Mouse (Mus musculus) C2C12 (cell line): ENCODE measurements around the gene Hs6st3.

Experiments
- CEBPB ChIP-seq: IDR thresholded peaks from one replicate; pipeline ENCODE4 v1.6.1; 2011; ENCODE audit warnings: low read depth, mild to moderate bottlenecking, control low read depth, moderate library complexity
- CTCF ChIP-seq: IDR thresholded peaks from one replicate; pipeline ENCODE4 v1.5.1; 2011; ENCODE audit not compliant: control insufficient read depth, insufficient read depth, insufficient read length
- MAX ChIP-seq: IDR thresholded peaks from one replicate; pipeline ENCODE4 v1.6.1; 2011; ENCODE audit warnings: mild to moderate bottlenecking, control low read depth
- USF1 ChIP-seq: IDR thresholded peaks from one replicate; pipeline ENCODE4 v1.6.1; 2011; ENCODE audit warnings: low read depth, mild to moderate bottlenecking, control low read depth, moderate library complexity

GRCm38 (mm10) chr14:119908032-119908675, 770.0 kb downstream of the Hs6st3 start:
- no peak for TF ChIP-seq CTCF
- TF ChIP-seq MAX = no peak
- no peak for TF ChIP-seq CEBPB
- TF ChIP-seq USF1 = no peak
